Mouse (Mus musculus): ENCODE results near the gene Tbata.

Gene Tbata

DNA sequence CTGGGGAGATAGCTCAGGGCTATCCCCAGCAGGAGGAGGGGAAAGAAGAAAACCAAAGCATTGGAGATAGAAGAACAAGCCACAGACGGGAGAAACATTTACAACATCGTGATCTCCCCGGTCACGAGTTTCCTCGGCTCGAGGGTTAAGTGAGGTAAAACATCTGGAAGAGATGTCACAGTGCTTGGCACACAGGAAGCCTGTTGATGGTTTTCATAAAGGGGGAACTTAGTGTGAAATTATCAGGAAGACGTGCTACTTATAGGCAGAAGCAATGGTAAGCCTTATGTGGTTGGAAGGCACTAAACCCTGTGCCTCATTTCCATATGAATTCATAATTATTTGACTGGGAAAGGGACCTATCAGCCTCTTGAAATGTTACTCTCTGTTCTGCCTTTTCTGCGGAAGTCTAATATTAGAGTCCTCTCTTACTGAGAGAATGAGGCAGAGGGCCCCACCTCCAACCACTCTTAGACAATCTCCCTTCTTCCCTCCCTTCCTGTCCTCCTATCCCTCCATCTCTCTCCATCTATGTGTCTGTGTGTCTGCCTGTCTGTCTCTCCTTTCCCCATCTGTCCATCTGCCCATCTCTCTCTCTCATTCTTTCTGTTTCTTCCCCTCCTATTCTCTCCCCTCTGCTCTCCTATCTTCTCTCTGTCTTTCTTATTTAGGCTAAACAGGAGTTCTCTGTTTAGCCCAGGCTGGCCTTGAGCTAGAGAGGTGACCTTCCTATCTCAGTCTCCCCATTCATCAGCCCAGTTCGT, 4.2 kb upstream of the Tbata start:
- DNase-seq = no peak

DNA sequence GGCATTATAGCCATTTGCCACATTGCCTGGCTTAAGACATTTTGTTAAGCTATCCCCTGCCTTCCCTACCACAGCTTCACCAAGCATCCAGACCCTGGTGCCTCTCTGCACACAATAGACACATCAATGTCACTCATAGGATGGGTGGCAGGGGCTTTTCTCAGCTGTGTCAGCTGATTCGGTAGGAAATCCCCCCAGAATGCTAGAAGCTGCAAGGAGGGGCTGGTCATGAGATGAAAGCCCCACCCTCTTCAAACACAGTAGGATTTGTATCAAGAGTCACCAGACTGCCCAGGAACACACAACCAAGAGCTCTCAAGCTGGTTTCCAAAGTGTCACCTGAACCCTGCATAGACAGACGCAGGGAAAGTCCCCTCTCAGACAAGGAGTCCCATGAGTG, 3.4 kb upstream of the Tbata start:
- DNase-seq = no peak

- no peak for DNase-seq
Measured at GRCm38 (mm10) chr10:61172496-61172895, 742 bp downstream of the Tbata start.

- DNase-seq = no peak
Measured at GRCm38 (mm10) chr10:61174711-61175441, 3.1 kb downstream of the Tbata start.

DNA sequence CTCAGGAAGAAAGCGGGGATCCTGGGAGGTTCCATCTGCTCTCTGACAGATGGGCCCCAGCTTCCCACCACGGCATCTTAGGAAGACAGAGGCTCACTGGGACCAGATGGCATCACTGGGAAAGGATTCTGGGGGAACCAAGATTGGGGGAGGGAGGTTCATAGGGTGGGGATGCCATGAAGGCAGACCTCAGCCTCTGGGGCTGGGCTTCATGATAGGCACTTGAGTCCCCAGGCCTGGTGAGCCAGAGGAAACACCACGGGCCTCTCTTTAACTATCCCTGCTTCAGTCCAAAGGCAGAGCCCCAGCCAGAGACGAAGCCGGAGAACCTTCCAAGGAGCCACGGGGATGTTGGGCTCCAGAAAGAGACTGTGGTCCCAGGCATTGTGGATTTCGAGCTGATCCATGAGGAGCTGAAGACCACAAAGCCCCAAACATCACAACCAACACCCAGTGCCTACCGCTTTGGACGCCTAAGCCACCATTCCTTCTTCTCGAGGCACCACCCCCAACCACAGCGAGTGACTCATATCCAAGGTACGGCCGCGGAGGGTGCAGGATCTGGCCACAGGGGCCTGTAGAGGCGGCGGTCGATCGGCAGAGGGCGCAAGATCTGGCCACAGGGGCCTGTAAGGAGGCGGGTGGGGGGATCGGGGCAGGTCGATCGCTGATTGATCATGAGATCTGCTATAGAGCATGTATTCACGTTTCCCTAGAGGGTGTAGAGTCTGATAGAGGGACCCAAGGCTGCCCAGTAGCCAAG, 3.9 kb downstream of the Tbata start:
- no peak for DNase-seq

GRCm38 (mm10) chr10:61176221-61176790, 4.6 kb downstream of the Tbata start:
- DNase-seq = no peak

GRCm38 (mm10) chr10:61177751-61178150, 6.0 kb downstream of the Tbata start:
- no peak for DNase-seq

DNA sequence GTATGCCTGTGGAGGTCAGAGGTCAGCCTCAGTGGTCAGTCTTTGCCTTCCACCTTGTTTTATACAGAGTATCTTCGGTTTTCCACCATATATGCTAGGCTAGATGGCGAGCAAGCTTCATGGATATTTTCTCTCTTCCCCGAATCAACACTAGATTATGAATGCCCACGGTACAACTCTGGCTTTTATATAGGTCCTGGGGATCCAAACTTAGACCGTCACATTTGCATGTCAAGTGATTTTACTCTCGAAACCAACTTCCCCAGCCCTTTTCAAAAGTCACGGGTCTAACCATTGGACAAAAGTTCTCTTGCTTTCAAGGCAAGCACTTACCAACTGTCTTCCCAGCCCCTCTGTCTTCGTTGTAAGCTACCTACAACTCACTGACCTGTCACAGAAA, 6.9 kb downstream of the Tbata start:
- no peak for DNase-seq

DNA sequence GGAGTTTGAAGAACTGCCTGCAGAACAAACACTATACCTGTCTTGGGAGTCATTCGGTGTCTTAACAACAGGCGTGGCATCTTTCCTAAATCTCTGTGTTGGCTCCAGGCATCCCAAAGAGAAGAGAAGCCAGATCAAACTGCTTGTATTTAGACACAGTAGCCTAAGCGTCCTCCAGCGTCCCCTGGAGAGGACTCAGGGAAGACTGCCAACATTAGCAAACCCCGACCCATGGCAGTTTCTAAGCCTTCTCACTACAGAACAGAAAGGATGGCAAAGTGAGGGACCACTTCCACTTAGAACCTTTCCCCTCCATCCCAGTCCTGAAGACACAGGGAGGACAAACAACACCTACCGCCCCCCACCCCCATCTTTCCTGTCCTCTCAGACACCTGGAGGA, 8.2 kb downstream of the Tbata start:
- no peak for DNase-seq

GRCm38 (mm10) chr10:61187001-61187400, 15.2 kb downstream of the Tbata start:
- DNase-seq = peak in 1 of 2 experiments; percentile 8

GRCm38 (mm10) chr10:61188010-61188409, 16.3 kb downstream of the Tbata start:
- no peak for DNase-seq

DNA sequence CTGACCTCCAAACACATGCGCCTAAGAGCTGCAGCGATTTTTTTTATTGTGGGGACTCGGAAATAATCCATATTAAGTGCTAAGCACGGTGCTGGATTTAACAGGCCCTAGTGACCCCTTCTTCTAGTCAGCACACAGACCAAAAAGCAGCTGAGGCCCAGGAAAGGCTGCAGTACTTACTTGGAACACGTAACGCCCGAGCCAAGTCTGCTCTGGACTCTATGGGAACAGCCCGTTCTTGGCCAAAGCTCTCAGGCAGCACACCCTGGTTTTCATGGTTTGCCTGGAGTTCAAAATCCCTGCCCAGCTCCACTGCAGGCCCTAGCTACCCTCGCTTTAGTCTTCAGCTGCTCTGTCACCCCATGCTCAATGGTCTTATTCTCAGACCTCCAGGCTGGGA, 22.9 kb downstream of the Tbata start:
- DNase-seq = no peak

DNA sequence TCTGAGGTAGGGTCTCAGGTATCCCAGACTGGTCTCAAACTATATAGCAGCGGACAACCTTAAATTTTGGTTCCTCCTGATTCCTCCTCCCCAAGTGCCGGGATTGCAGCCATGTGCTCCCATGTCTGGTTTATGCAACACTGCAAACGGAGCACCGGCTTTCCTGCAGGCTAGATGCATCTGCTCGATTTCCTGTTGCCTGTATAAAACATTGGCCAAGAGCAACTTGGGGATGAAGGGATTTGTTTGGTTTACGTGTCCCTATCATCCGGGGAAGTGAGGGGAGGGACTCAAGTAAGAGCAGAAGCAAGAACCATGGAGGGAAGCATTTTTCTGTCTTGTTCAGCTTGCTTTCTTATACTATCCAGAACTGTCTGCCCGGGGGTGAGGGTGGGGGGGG, 23.5 kb downstream of the Tbata start:
- DNase-seq = no peak

DNA sequence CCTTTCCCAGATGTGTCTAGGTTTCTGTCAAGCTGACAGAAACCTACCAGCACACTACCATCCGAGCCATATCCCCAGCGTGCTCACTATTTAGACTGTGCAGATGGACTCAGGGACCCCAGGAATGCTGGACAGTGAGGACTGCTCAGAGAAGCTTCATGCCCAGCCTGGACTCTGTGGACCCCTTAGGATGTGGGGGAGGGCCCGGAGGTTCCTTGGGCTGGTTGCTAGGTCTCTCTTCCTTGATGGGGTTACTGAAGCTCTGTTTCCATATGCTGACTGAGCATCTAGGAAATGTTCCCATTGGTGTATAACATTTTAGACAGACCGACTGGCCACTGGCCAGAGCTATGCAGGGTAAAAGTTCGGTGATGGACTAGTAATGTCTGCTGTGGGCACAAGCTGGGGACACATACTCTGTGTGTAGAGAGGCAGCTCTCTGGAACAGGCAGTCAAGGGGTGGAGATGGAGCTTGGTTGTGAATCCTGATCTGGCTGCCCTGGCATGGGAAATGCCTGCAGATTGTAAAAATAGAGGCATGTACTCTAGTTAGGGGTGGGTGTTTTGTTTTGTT, 24.1 kb downstream of the Tbata start:
- no peak for DNase-seq

DNA sequence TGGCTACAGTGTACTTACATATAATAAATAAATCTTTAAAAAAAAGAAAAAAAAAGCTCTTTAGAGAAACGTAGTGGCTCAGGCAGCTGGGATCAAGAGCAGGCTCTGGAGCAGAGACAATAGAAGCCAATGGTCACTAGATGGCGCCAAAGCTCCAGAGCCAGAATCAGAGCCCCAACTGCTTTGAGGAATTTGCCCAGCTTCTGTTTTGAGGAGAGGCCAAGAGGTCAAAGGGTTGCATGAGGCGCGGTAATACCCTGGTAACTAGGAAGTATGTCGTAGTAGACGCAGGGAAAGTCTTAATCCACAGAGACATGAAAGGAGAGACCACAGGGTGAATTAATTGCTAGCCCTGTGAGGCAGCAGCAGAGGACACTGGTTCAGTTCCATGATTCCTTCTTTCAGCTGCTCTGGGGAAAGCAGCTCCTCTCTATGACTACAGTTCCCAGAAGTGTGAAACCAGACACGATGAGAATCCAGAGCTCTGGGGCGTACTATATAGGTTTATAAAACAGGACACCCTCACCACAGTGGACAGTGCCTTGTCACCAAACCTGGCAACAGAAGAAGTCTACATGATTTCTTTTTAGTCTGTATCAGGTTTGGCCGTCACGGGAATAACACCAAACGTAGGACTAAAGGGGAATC, 27.9 kb downstream of the Tbata start:
- DNase-seq = peak; percentile 79 to 87

GRCm38 (mm10) chr10:61200232-61200820, 28.6 kb downstream of the Tbata start:
- no peak for DNase-seq

DNA sequence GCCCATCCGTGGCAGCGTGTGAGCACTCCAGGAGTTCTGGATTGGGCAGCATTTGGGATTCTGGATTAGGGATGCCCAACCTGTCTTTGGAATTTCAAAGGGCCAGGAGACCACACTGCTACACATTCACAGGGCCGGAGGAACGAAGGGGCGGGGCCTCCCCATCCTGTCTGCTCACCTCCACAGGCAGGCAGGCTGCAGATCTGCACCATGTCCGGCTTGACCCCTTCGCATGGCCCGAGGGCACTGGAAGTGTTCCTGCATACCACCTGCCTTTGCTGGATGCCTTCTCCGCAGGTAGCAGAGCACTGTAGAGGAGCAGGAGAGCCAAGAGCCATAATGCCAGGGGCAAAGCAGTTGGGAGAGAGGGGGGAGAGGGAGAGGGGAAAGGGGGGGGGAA, 29.2 kb downstream of the Tbata start:
- DNase-seq = no peak

GRCm38 (mm10) chr10:61201596-61202318, 30.0 kb downstream of the Tbata start:
- DNase-seq = no peak

DNA sequence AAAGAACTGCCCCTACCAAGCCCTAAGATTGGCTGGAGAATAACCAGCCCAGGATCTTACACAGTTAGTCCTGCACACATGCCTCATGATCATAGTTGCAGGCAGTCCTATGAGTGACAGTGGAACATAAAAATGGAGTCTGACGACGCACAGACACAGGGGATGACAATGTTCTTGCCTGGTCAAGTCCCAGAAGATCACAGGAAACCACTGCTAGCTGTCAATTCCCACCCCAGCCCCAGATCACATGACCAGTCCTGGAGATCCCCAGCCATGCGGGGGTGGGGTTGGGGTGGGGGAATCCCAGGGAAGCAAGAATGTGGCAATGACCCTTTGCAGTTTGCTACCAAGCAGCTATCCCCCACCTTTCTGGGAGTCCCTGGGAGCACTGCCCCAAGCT, 32.2 kb downstream of the Tbata start:
- no peak for DNase-seq

GRCm38 (mm10) chr10:61208114-61208684, 36.4 kb downstream of the Tbata start:
- DNase-seq = no peak

GRCm38 (mm10) chr10:61211105-61211504, 39.4 kb downstream of the Tbata start:
- no peak for DNase-seq

All from kidney, postnatal 36 days (tissue).